14 mouse cellular contexts compared by ENCODE assay signal in genomic region chr6:59419264-59419663, GRCm38 (mm10).
"Had no signal": no experiment of that assay in that cellular context is flagged by ENCODE, and none has a peak within 500 bp of the region (broad histone marks: within the 10 kb centered on the region; RNA-seq: fewer than 3 reads in every experiment).

No protein-coding gene starts in this region.

- H3K27me3 ChIP-seq: limb, embryonic 12.5 days; liver, embryonic 13.5 days; lung, embryonic 15.5 days; neural tube, embryonic 13.5 days had no signal

- H3K27ac ChIP-seq: kidney, postnatal 0 days; limb, embryonic 12.5 days; liver, embryonic 13.5 days; lung, embryonic 15.5 days; neural tube, embryonic 13.5 days had no signal

- ATAC-seq: liver, postnatal 0 days had no signal

- H3K9me3 ChIP-seq: limb, embryonic 12.5 days; liver, embryonic 13.5 days; lung, embryonic 15.5 days; neural tube, embryonic 13.5 days had no signal

- H3K36me3 ChIP-seq: limb, embryonic 12.5 days; liver, embryonic 13.5 days; lung, embryonic 15.5 days; neural tube, embryonic 13.5 days had no signal

- H3K9ac ChIP-seq: limb, embryonic 12.5 days; liver, embryonic 13.5 days; liver, postnatal 0 days; lung, embryonic 15.5 days; neural tube, embryonic 13.5 days had no signal

- H3K4me2 ChIP-seq: limb, embryonic 12.5 days; liver, embryonic 13.5 days; lung, embryonic 15.5 days; neural tube, embryonic 13.5 days had no signal

- H3K4me3 ChIP-seq: limb, embryonic 12.5 days; liver, embryonic 13.5 days; lung, embryonic 15.5 days; neural tube, embryonic 13.5 days had no signal

- H3K4me1 ChIP-seq: limb, embryonic 12.5 days; liver, embryonic 13.5 days; neural tube, embryonic 13.5 days had no signal

- DNase-seq: kidney, adult 9 months; kidney, postnatal 36 days; liver; liver, embryonic 13.5 days; liver, postnatal 0 days; retina, postnatal 1 day; right cerebral cortex, postnatal 4 days; spleen, adult 18-20 months; thymus, adult 18-20 months; thymus, postnatal 14 days had no signal
